Mouse (Mus musculus) T-helper 1 cell (primary cell): ENCODE measurements around the gene Srarp.

Experiments used
- in situ Hi-C: fragments of 300-600 bp; cut with MboI, MseI; formaldehyde crosslinking; loops from one replicate; pipeline ENCODE4 v1.15.1; 2025; ENCODE audit warnings: high pct_unique_total_duplicates

Srarp gene

DNA sequence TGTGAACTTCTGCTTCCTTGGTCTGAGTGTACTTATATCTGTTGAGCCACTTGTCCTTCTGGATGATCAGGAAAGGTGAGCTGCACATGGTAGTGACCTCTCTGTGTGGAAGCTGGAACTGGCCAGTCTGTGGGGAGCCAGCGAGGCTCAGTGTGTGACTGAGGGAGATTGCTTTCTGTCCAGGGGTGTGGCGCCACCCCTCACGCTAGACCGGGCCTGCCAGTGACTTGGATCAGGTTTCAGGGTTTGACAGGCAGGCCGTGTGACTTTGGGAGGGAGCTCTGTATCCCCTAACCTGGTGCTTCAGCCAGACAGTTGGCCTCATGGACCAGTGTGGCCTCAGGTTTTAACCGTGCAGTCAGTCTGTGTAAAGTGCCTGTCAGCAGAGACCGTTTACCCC lies 22.3 kb upstream of the Srarp start:
- in situ Hi-C loops, result no loop called here

DNA sequence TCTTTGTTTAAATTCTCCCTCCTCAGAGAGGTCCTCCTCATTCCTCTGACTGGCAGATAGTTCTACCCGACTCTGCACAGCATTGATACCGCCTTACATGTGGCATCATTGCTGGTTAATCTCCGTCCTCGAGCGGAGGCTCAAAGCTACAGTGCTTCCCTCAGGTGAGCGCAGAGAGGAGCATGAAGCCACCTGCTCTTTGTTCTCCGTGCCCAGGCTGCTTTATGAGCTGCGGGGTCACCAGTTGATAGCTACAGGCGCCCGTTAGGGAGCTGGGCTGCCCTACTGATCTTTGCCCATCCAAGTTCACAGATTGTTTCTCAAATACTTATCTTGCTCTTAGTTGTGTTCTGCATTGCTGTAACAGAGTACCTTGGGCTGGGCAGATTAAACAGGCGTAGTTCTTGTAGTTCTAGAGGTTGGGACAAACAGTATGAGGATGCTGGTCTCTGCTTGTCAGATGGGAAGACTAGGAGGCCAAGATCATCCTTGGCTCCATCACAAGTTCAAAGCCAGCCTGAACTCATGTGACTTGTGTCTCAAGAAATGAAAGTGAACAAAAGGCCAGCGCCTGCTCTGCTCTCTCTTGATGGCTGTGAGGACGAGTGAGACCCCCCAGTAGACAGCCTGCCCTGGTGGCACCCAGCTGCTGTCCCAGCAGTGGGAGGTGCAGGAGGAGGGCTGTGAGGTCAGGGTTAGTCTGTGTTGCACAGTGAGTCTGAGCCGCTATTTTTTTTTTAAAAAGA lies 20.5 kb upstream of the Srarp start:
- in situ Hi-C loops, result no loop called here

DNA sequence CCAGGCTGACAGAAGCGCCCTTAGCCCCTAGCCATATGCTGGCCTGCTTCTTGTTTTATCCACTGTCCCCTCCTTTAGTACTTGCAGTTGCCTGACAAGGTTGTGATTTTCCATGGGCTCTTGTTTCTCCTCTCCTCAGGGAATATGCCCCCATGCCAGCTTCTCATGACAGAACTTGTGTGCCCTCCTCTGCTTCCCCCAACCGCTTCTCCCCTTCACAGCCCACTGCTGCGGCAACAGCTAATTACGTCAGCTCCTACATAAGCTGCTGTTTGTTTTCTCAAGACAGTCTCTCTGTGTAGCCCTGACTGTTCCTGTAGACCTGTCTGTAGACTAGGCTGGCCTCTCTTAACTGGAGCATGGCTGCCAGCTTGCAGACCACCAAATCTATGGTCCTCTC lies 19.6 kb upstream of the Srarp start:
- in situ Hi-C loops, result no loop called here

DNA sequence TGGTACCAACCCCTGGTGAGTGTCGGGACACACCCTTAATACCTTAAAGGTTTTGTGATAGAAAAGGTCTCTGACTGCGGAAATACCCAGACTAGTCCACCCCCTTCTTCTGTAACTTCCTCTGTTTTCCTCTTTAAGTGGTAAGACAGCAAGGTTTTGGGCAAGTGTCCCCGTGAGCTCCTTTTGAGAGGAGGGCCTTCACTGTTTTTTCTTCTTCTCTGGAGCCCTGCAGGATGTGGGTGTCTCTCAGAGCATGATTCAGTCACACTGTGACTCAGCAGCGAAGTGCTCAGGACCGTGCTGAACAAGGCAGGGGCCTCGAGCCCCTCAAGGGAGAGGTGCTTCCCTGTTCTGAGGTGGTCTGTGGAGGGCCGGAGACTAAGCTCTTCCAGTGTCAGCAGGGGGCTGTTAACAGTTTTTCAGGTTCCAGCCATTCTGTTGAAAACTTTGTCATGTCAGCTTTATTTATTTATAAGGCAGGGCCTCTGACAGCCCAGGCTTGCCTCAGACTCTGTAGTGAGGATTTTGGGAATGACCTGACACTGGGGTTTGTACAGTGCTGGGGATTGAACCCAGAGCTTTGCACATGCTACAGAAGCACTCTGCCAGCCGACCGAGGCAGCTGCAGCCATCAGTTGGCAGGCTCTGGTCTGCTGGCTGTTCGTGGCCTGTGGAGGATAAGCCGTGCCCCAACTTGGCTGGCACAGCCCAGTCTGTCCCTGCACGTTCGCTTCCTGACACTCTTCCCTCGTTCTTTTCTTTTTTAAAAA lies 18.9 kb upstream of the Srarp start:
- in situ Hi-C loops, result no loop called here

DNA sequence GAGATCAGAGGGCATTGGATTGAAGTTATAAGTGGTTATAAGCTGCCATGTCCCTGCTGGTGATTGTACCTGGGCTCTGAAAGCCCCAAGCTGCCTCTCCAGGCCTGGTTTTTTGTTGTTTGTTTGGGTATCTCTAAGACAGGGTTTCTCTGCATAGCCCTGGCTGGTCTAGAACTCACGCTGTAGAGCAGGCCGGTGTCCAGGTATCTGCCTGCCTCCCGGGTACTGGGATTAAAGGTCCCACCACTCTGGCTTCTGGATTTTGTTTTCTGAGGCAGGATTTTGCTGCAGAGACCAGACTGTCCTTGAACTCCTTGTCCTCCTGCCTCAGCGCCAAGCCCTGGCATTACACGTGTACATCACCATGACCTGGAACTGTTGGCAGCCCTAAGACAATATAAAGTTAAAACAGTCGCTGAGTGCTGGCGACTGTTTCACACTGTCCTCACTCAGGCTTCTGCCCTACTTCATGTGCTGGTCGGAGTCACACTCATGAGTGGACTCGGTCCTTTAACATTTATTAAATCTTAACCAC lies 16.1 kb upstream of the Srarp start:
- in situ Hi-C loops, result no loop called here

DNA sequence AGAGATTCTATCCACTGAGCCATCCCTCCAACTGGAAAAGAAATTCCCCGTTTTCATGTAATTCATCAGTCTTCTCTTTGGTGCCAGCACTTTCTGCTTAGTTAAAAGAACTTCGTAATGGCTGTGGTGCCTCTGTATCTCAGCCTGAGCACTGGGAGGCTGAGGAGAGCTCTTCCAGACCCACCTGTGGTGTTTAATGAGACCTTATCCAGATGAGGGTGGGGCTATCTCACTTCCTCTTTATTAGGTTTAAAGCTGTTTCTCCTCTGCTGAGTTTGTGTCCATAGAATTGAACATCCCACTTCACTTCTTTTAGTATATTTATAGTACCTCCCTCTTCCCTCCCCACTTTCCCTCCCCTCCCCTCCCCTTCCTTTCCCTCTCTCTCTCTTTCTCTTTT lies 15.3 kb upstream of the Srarp start:
- in situ Hi-C loops, result no loop called here

DNA sequence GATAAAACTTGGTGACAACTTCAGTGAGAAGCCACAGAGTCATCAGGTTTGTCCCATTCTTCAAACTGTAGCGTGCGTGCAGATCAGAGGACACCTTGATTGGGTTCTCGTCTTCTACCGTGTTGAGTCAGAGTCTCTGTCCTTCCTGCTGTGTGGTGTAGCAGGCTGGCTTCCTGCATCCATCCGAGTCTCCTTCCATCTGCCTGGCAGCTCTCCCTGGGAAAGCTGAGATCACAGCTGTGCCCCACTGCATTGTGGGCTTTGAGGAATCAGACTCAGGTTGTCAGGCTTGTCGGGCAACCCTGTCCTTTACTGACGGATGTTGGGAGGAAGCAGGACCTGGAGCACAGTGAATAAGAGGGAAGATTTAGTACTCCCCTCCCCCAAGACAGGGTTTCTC lies 10.3 kb upstream of the Srarp start:
- in situ Hi-C loops, result no loop called here

DNA sequence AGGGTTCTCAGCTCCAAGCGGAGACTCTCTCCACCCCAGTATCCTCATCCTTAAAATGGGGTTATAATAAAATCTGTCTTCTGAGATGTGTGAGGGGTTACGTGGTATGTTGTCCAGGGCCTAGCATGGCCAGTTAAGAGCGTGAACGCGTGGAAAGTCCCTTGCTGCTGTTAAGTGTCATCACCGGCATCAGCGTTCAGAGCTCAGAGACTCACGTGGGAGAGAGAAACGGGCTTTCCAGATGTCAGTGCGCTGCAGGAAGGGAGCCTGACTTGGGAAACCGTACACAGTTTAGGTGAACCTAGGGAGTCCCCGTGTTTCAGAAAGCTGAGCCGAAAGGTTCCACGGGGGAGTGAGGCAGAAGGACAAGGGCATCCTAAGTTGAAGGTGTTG lies 9.4 kb upstream of the Srarp start:
- in situ Hi-C loops, result no loop called here

DNA sequence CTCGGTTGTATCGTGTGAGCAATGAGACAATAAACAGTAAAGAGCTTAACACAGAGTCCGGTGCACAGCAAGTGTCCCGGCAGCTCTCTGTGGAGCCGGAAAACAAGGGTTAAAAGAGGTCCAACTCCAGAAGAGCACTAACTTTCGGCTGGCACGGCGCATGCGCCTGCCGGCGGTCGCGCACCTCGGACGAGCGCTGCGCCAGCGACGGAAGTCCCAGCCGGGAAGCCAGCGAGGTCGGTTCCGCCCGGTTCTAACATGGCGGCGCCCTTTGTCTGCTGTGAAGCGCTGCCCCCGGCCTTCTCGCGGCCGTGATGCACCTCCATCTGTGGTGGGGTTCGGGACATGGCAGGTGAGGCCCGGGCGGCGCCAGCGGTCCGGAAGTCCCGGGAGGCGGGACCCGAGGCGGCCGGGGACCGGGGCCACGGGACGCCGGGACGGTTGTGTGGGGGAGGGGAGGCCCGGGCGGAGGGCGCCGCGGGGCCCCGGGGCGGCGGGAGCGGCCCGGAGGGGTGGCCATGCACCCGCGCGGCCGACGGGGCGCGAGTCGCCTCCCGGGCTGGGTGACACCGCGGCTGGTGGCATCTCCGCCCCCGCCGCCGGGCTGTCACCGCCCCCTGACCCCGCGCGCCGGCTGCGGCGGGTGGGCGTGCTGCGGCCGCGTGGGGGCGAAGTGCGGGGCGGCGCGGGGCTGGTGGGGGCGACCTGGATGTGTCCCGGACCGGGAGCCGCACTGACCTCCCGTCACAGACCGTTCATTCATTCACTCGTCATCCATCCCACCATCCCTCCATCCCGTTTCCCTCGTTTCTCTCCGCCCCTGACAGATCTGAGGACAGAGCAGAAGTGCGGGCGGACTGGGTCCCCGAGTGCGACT lies 8.8 kb upstream of the Srarp start, which contains the start of gene Zbtb17:
TSS of gene Zbtb17 (plus strand) at position 204 of the 877 bp plus-strand sequence.
- in situ Hi-C loops, result no loop called here

DNA sequence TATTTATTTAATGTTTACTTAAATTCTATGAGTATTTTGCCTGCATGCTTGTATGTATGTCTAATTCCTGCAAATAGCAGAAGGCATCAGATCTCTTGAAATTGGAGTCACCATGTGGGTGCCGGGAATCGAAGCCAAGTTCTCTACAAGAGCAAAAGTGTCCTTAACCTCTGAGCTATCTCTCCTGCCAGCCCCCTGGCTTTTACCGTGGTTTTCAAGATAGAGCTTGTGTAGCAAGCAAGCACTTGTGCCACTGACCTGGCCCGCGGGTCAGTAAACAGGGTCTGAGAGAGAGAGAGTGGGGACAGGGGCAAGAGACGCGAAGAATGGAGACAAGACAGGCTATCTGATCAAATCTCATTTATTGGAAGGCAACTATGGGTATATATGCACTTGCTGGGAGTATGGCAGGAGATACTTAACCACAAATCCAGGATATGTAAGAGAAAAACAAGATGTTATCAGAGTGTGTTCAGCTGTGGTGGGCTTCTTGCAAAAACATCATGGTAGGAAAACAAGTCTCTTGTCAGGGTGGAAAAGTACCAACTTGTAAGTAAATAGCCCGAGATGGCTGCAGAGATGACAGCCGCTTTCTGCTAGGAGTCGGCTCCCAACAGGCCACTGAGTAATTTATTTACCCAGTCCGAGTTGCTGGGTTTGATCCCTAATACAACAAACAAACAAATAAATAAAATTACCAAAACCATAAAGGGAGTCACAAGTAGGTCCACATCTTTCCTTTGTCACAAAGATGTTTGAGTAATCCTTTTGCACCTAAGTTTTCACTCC lies 7.9 kb upstream of the Srarp start:
- in situ Hi-C loops, result no loop called here

DNA sequence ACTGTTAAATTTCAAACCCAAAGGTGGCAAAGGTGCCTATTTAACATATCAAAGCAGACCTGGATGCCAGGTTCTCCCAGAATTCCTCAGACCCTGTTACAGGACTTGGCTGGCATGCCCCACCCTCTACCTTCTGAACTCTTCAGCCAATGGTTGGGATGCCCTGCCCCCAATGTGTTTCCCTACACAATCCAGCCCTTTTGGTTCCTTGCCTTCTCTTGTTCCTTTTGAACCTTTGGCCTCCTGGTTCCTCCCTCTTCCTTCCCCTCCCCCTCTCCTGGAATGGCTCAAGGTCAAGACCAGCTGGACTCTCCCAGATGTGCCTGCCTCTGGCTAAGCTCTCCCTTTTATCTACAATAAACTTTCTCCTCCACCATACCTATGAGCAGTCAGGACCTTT lies 5.0 kb upstream of the Srarp start:
- in situ Hi-C loops, result no loop called here

DNA sequence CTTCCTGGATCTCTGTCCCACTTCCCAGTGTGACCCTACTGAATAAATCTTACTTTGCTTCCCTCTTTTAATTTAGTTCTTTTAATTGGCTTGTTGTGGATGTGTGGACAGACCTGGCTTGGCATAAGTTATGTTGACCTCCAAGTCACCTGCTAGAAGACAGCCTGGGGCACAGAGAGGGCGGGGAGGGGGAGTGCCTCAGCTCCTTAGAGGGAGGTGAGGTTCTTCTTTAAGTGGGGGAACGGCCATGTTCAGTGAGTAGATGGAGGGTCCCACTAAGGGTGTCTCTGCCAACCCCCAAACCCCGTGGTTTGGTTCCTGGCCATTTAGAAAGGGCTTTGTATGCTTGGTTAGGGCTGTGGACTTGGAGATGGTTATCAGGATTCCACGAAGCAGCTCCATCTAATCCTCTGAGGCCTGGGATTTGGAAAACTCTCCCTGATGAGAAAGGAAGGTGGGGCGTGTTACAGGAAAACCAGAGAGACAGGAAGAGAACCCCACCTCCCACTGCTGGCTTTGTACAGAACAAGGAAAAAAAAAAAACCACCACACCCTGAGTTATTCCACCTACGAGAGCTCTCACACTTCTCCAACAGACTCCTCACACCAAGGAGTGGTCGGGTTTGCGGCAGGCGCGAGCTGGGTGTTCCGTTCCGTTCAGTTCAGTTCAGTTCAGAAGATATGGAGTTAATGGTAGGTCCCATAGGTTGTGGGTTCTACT lies 3.3 kb upstream of the Srarp start:
- in situ Hi-C loops, result no loop called here

DNA sequence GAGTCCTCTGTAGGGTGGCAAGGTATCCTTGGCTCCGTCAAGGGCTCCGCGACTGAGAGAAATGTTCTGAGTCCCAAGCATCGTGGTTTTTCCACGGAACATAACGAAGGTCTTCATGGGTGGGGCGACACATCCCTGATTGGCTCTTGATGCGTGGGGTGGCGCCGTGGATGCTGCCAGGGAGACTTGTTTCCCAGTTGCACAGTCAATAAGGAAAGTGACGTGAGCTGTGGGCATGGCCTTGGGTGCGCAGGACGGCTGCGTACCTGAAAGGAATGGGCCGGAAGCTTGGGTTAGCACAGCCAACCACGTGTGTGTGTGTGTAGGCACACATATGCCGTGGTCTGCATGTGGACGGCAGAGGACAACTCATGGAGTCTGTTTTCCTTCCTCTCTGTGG lies 2.7 kb downstream of the Srarp start:
- in situ Hi-C loops, result no loop called here

DNA sequence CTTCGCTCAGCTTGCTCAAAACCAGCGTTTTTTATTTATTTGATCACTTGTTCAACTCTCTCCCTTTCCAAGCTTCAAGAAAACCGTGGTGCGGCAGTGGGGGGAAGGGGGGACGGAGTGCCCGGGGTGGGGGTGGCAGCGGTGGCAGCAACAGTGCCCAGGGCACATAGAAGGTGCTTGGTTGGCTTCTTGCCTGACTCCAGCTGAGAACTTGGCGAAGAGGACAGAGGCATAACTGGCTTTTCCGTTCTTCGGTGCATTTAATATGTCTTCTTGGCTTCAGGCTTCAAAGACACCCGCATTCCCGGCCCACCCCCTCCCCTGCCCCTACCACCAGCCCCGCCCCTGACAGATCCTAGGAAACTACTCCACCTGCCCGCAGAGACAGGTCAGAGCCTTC lies 3.2 kb downstream of the Srarp start:
- in situ Hi-C loops, result no loop called here

DNA sequence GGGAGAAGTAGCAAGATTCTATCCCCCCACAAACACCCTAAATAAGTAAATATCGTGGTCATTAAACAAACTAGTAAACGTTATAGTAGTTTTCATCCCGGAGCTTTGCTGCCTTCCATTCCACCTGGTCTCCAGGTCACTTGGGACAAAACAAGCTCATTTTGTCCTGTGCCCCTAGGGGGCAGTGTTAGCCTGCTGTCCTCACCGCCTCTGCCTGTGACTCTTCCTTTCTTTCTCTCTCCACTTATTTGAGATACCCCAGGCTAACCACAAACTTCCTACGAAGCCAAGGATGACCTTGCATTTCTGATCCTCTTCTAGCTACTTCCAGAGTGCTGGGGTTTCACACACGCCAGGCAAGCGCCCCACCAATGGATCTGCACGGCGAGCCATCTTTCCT lies 4.9 kb downstream of the Srarp start:
- in situ Hi-C loops, result no loop called here

DNA sequence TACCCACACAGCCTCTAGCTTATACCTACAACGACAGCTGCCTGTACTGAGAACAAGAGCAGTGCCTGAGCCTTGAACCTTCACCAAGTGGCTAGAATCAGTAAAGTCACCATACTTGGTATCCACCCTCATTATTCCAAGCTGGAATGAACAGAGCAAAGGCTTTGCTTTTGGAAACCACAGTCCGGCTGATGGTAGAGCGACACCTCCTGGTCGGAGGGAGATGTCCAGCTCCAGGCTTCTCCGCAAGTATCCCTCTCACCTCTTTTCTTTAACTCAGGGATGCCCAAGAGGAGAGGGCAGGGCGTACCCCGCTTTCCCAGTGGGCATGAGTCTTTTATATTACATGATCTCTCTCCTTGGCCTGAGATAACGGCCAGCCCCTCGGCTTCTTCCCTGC lies 6.1 kb downstream of the Srarp start:
- in situ Hi-C loops, result loop anchor here (10.0 kb wide), 1 partner anchor 725 kb away; the partner anchor contains the start of gene Rcc2

DNA sequence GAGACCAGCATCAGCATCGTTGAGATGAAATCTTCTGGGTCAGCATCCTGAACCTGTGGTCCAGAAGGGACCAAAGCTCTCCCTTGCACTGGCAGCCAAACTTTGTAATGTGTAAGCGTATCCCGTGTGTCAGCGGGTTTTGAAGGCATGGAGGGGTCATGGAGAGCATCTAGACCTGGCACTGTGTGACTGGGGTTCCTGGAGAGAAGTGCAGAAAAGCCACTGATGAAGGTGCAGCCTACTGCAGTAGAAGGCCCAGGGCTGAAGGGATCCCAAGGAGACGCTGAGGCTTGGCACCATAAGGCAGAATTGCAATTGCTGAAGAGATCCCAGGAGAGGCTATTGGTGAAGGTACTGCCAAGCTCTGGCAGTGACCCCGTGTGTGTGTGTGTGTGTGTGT lies 6.5 kb downstream of the Srarp start:
- in situ Hi-C loops, result loop anchor here (10.0 kb wide), 1 partner anchor 725 kb away; the partner anchor contains the start of gene Rcc2

DNA sequence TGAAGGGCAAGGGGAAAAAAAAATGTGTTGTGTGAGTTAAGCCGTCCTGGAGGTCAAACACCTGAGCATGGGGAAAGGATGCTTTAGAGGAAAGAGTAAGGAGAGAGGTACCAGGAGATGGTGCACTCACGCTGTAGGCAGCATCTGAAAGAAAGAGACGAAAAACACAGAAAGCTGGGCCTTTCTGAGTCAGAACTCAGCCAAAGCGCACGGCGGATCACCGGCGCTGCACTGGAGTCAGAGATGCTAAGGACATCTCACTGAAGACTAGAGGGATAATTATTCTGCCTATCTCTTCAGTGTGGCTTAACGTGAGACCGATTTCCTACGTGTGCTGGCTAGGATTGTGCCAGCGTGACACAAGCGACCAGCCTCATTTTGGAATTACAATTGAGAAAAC lies 8.0 kb downstream of the Srarp start:
- in situ Hi-C loops, result loop anchor here (10.0 kb wide), 1 partner anchor 723 kb away; the partner anchor contains the start of gene Rcc2

DNA sequence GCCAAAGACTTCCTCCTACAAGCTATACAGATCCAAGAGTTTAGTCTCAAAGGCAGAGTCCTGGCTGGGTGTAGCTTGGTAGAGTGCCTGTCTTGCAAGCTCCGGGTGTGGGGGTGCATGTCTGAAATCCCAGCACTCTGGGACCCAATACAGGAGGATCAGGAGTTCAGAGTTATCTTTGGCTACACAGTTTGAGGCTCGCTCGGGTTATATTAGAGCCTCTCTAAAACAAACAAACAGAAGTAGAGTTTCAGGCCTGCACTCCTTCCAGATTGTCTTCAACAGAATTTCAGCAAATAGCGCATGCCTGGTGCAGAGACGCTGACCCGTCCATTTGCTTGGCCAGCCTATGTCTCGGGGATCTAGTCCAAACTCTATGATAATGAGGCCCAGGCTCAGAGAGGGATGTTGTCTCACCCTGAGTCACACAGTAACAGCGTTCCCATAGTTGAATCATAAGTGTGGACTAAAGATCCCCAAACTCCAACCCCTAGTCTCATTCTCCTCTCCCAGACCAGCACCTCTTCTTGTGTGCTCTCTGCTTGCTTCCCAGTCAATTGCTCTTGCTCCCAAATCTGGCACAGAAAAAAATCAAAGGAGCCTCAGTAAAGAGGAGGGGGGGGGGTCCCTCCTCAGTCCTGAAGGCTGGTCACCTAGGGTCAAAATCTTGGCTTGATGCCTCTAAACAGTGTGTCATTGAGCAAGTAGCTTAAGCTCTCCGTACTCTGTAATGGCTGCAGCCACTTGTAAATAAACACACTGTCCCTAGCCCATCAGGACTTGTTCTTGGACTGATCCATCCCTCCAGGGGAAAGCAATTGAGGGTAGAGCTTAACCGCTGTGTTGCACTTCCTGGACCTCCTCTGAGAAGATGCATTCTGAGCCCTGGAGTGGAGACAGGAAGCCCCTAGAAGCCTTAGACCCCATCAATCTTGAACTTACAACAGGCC lies 8.8 kb downstream of the Srarp start:
- in situ Hi-C loops, result loop anchor here (10.0 kb wide), 1 partner anchor 722 kb away; the partner anchor contains the start of gene Rcc2
